Mouse (Mus musculus) kidney, postnatal 0 days (tissue): ENCODE results near the gene Pigv. TPM values are rescaled to one million over a fixed set of nuclear protein-coding genes. Genes with fewer than 3 reads are reported as not detected.
"Not testable (repeated sequence)": the region's sequence is repeated elsewhere in the genome, so short reads cannot be mapped to it uniquely, and the experiment has no call there.

Experiments
- ATAC-seq: fragments of 200-750 bp; cut with Nextera tagmentation; replicated peaks from 2 replicates; pipeline ENCODE4 v1.8.0; 2017; ENCODE audit warnings: low read depth, moderate number of reproducible peaks, moderate TSS enrichment, moderate library complexity; ENCODE audit not compliant: low FRiP score
- DNase-seq: peaks from one replicate; pipeline ENCODE4 v3.0.0-alpha.2; 2016; ENCODE audit warnings: low spot score
- H3K27ac ChIP-seq: fragments of 300-500 bp; sonication (generic); 2 replicates; pipeline ENCODE4 v1.5.1; 2014; ENCODE audit warnings: mild to moderate bottlenecking
- H3K27me3 ChIP-seq: fragments of 300-500 bp; sonication (generic); 2 replicates; pipeline ENCODE4 v1.6.1; 2014; ENCODE audit warnings: low read length, mixed read lengths; ENCODE audit not compliant: insufficient read depth
- H3K36me3 ChIP-seq: fragments of 300-500 bp; sonication (generic); 2 replicates; pipeline ENCODE4 v1.6.1; 2014; ENCODE audit warnings: low read length, mixed read lengths; ENCODE audit not compliant: insufficient read depth
- H3K4me1 ChIP-seq: fragments of 300-500 bp; sonication (generic); replicated peaks from 2 replicates; pipeline ENCODE4 v1.6.1; 2014; ENCODE audit warnings: antibody characterized with exemption, low read length, mixed read lengths; ENCODE audit not compliant: insufficient read depth
- H3K4me2 ChIP-seq: fragments of 300-500 bp; sonication (generic); 2 replicates; pipeline ENCODE4 v1.6.1; 2014; ENCODE audit warnings: mild to moderate bottlenecking, low read length, moderate library complexity, mixed read lengths
- H3K4me3 ChIP-seq: fragments of 300-500 bp; sonication (generic); replicated peaks from 2 replicates; pipeline ENCODE4 v1.5.1; 2014; ENCODE audit warnings: low read depth, low read length
- H3K9ac ChIP-seq: fragments of 300-500 bp; sonication (generic); 2 replicates; pipeline ENCODE4 v1.6.1; 2014; ENCODE audit warnings: low read depth, low read length
- H3K9me3 ChIP-seq: fragments of 300-500 bp; sonication (generic); replicated peaks from 2 replicates; pipeline ENCODE4 v1.6.1; 2016; ENCODE audit warnings: low read length, inconsistent platforms, mixed read lengths
- CTCF ChIP-seq: IDR thresholded peaks from 2 replicates; pipeline ENCODE4 v1.5.1; 2016; ENCODE audit warnings: antibody characterized with exemption, low read depth, mild to moderate bottlenecking, moderate library complexity
- WGBS: fragments of 180-500 bp; shearing (Covaris S2); extraction: QIAGEN DNeasy Blood & Tissue Kit; methylation state at CpG from one replicate; pipeline ENCODE4 v1.1.7; 2014; 5-methylcytosine and 5-hydroxymethylcytosine counted together
- polyA plus RNA-seq: library from polyadenylated mRNA; unstranded; fragments of >200 nt; fragmentation: Nextera tagmentation; extraction: Ambion mirVana; gene quantifications from 2 replicates; pipeline ENCODE4 v1.2.1, GENCODE M21; 2015

Gene Pigv
- polyA plus RNA-seq, 1 experiment from 2014 or later, result 19.1 TPM

DNA sequence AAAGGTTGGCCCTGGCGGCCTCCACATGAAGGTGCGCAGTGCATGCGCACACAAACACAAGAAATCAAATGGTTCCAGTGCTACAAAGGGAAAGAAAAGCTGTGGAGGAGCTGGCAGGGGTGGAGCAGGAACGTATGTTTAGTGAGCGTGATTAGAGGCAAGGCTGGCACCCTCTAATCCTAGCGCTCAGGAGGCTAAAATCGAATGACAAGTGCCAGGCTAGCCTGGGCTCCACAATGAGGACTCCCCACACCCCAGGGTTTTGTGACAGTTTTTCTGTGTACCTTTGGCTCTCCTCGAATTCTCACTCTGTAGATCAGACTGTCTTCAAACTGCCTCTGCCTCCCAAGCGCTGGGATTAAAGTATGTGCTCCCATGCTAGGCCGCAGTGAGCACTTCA is 19.7 kb downstream of the Pigv start:
- TF ChIP-seq CTCF, result no peak
- Histone ChIP-seq H3K4me2 (no peak overlapping the region), H3K9me3 (no peaks in the 10 kb centered on the region), H3K27me3 (no peaks in the 10 kb centered on the region), H3K4me1 (peaks cover 4% of the 10 kb centered on the region; the same call in 1 of the 2 replicates), H3K9ac (no peak overlapping the region), H3K4me3 (no peak overlapping the region), H3K36me3 (no peaks in the 10 kb centered on the region), H3K27ac (no peak overlapping the region)
- 79% methylated on average over 10 of the region's 10 CpGs for WGBS
- ATAC-seq (no peak), DNase-seq (no peak)

- Histone ChIP-seq H3K9me3 (no peaks in the 10 kb centered on the region), H3K27ac (peak overlapping the region; percentile 50; the same call in 1 of the 2 replicates), H3K4me1 (peaks cover 4% of the 10 kb centered on the region; the same call in 1 of the 2 replicates), H3K4me2 (no peak overlapping the region), H3K9ac (no peak overlapping the region), H3K36me3 (no peaks in the 10 kb centered on the region), H3K4me3 (no peak overlapping the region), H3K27me3 (no peaks in the 10 kb centered on the region)
- no peak for TF ChIP-seq CTCF
- DNase-seq, result no peak
- 45% methylated on average over 4 of the region's 4 CpGs for WGBS
- ATAC-seq, result no peak
Observed at GRCm38 (mm10) chr4:133651986-133652385, 20.5 kb downstream of the Pigv start.

GRCm38 (mm10) chr4:133651445-133651844 is 21.0 kb downstream of the Pigv start:
- DNase-seq, result no peak
- H3K36me3 ChIP-seq, result no peaks in the 10 kb centered on the region
- peaks cover 4% of the 10 kb centered on the region; the same call in 1 of the 2 replicates for H3K4me1 ChIP-seq
- no peak overlapping the region for H3K4me2 ChIP-seq
- no peaks in the 10 kb centered on the region for H3K9me3 ChIP-seq
- H3K4me3 ChIP-seq, result no peak overlapping the region
- WGBS, result 31% methylated on average over 10 of the region's 10 CpGs
- H3K9ac ChIP-seq, result no peak overlapping the region
- H3K27me3 ChIP-seq, result no peaks in the 10 kb centered on the region
- H3K27ac ChIP-seq, result peak overlapping the region; percentile 50; the same call in 1 of the 2 replicates
- ATAC-seq, result no peak
- TF ChIP-seq CTCF, result no peak

DNA sequence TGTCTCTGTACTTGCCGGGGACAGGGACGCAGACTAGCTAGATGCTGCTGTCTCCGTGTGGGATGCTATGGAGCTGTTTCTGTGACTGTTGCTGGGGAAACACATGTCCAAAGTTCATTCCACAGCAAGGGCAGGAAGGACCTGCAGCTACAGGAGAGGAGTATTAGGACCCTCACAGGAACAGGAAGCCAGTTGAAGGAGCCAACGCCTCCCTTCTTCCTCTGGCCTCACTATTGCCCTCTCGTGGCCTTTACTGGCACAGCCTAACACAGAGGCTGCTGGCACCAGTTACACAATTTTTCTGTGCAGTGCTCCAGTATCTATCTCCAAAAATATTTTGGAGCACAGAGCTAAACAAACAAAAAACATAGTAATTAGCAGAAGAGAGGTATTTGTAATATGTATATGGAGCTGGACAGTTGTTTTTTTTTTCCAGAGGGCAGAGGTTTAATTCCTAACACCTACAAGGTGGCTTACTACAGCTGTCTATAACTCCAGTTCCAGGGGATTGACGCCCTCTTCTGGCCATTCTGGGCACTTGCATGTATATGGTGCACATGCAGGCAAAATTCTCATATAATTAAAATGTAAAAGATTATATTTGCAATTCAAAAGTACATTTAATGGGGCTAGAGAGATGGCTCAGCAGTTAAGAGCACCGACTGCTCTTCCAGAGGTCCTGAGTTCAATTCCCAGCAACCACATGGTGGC is 22.3 kb downstream of the Pigv start, which contains the start of gene Zdhhc18:
TSS of gene Zdhhc18 (minus strand) at position 166 of the 711 bp plus-strand sequence.
- Histone ChIP-seq H3K4me2 (peak within 1 kb of the TSS; percentile 46), H3K9me3 (no peaks in the 10 kb centered on the region), H3K36me3 (no peaks in the 10 kb centered on the region), H3K27me3 (no peaks in the 10 kb centered on the region), H3K27ac (peak within 1 kb of the TSS; percentile 64; the same call in 1 of the 2 replicates), H3K4me3 (0 out of 2 replicates have a peak within 1 kb of the TSS, but pooled peaks have one; percentile 16), H3K9ac (no peak within 1 kb of the TSS), H3K4me1 (no peaks in the 10 kb centered on the region)
- TF ChIP-seq CTCF, result peak; percentile 87
- ATAC-seq (peak; percentile 82), DNase-seq (peak; percentile 91)
- 35% methylated on average over 7 of the region's 7 CpGs for WGBS

DNA sequence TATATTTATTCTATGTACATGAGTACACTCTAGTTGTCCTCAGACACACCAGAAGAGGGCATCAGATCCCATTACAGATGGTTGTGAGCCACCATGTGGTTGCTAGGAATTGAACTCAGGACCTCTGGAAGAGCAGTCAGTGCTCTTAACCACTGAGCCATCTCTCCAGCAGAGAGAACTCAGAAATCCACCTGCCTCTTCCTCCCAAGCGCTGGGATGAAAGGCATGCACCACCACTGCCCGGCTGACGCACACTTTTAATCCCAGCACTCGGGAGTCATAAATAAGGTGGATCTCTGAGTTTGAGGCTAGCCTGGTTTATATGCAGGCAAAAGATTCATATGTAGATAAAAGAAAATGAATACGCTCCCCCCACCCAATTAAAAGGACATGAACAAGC is 23.0 kb downstream of the Pigv start:
- WGBS, result 79% methylated on average over 5 of the region's 5 CpGs
- Histone ChIP-seq H3K4me2 (peak overlapping the region; percentile 46), H3K27ac (peak overlapping the region; percentile 64; the same call in 1 of the 2 replicates)
- H3K9me3 ChIP-seq, DNase-seq, H3K36me3 ChIP-seq, H3K9ac ChIP-seq, H3K4me3 ChIP-seq, H3K27me3 ChIP-seq, ATAC-seq, H3K4me1 ChIP-seq: not testable (repeated sequence)

DNA sequence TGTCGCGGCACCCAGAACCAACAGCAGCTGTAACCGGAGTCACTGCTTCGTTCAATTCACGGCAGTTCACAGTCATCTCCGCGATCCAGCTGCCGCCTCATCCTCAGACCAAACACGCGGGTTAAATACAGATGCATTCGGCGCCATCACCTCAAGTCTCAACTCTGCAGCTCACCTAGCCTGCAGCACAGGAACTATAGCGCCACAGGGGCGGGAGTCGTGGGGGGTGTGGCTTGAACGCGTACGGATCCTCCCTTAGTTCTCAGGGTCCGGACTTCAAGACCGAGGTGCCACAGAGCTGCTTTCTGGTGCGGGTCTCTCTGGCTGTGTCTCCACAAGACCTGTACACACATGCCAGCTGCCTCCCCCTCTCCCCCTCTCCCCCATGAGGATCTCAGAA is 26.8 kb downstream of the Pigv start:
- no peak overlapping the region for H3K27ac ChIP-seq
- no peak overlapping the region for H3K4me2 ChIP-seq
- 48% methylated on average over 21 of the region's 21 CpGs for WGBS
- no peak for TF ChIP-seq CTCF
- no peaks in the 10 kb centered on the region for H3K4me1 ChIP-seq
- H3K27me3 ChIP-seq, result no peaks in the 10 kb centered on the region
- peaks cover 5% of the 10 kb centered on the region; the same call in 1 of the 2 replicates for H3K9me3 ChIP-seq
- no peaks in the 10 kb centered on the region for H3K36me3 ChIP-seq
- no peak overlapping the region for H3K9ac ChIP-seq
- no peak overlapping the region for H3K4me3 ChIP-seq
- no peak for DNase-seq
- no peak for ATAC-seq
